Mouse (Mus musculus) CD8-positive naive resting alpha-beta T cell, adult 2 months (primary cell): ENCODE results near the gene Sh3d19.

ENCODE experiments used
- DNase-seq, 2 experiments: peaks; one replicate each; pipeline ENCODE4 v3.0.0; 2022; ENCODE audit warnings: low read depth in 2 of 2, low spot score in 2 of 2

Gene Sh3d19

DNA sequence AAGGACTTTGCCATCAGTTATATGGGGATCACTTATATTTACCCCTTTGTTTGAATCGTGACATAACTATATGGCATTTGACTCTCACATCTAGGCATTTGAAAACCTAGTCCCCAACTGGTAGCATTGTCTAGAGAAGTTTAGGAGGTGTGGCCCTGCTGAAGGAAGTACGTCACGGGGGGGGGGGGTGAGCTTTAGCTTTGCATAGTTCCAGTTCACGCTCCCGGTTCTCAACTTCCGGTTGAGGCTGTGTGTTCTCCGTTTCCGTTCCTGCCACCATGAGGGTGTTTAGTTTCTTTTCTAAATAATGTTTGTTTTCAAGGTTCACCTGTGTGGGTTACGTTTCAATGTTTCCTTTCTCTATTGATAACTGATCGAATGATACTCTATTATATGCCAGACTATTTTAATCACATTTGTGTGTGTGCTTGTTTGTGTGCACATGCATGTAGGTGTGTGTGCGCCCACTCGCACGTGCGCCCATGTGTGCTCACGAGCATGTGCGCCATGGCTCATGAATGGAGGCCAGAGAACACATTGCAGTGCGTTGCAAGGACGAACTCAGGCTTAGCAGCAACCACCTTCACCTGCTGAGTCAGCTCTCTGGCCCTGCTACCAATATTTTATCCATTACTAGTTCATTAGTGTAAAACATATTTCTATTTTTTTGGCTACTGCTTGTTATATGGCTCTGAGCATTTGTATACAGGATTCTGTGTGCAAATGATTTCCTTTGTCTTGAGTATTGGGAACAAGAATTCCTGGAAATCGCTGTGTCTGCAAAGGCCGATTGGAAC is 54.6 kb downstream of the Sh3d19 start:
- DNase-seq: no peak

DNA sequence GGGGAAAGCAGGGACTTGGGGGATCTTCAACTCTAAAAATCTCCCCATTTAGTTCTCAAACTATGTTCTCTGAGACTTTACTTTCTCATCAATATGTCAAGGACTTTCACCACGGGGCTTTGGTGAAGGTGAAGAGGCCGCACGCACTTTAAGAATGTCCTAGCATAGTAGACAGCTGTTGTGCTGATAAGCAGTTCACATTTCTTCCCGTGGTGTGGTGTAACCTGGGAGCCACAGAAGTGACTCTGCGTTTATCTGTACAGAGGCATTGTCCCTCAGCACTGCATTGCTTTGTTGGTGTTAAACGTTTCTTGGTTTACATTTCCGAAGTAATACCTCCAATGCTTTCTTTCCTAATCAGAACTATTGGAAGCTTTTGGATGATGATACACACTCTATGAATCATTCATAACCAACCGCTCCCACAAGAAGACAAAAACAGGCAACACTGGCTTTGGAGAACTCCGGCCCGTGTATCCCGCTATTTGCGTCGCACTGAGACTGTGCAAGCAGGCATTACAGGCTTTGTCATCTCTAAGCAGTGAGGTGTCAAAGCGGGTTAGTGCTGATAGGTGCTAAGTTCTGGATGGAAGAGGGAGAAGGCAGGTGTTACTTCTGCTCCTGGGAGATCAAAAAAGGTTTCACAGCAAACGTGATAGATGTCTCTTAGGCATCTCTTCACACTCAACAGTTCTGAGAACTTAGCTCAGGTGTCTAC is 57.9 kb downstream of the Sh3d19 start:
- no peak for DNase-seq

DNA sequence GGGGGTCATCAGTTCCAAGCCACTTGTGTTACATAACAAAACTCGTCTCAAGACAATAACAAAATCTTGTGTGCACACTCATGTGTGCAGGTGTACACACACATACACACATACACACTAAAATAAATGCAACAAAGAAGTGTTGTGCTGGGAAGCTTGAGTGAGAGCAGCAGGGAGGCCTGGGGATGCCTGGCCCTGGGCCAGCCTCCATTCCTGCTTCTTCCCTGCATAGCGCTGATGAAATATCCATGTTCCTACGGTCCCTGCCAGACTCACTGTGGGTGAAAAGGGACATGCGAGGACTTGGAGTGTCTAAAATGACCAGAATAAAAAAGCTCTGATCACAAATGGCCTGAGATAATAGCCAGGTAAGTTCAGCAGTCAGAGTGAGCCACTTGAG is 59.7 kb downstream of the Sh3d19 start:
- DNase-seq: no peak

DNA sequence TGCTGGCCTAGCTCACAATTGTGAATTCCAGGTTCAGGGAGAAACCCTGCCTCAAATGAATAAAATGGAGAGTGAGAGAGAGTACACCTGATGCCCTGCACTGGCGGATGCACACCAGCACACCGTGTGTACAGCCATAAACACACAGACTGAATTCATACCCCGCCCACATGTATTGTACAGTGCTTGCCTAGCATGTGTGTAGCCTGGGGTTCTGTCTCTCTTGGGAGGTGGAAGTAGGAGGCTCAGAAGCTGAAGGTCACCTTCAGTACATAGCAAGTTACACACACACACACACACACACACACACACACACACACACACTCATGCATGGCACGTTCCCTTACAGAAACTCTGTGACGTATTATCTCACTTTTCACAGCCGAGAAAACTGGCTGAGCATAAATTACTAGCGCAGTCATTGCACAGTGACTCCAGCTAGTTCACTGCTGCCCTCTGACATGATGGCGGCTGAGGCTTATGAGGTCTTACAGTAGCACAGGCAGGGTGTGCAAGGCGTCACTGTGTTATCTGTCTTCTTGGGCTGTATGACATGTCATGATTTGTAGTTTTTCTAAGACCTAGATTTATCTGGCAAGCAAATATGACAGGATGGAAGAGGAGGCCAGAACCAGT is 62.7 kb downstream of the Sh3d19 start:
- no peak for DNase-seq

DNA sequence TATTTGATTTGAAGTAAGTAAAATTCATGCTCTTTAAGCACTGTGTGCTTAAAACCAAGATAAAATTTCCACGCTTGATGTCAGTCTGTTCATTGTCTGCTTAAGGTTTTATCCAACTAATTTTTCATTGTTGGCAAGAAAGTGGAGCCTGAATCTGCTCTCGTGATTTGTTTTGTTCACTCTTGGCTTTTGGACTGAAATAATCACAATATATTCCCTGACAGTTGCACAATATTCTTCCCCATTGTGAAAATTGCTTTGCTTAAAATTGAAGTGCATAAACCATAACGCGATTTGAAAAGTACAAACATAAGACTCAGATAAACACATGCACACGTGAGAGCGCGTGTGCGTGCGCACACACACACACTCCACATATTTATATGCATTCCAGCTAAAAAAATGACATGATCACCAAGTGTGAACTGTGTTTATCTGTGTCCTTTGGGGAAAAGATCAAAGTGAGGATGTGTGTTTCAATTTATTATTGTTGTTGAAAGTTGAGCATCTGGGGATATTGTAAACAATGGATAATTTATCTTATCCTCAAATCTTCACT is 67.1 kb downstream of the Sh3d19 start:
- DNase-seq: no peak

DNA sequence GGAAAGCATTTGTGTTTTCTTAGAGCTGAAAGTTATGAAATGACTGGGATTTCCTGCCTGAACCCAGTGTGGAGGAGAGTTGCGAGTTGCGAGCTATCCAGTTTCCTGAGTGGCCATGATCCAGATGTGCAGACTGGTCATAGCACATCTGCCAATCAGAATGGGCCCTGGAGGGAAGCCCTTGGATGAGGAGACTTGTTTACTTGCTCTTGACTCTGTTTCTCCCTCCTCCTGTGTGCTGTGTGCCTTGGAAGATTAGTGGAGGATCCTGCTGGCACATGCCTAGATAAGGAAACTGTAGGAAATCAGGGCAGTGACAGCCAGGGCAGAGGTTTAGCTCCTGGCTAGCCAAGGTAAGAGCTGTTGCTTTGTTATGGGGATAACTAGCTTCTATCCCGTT is 67.7 kb downstream of the Sh3d19 start:
- DNase-seq: no peak

DNA sequence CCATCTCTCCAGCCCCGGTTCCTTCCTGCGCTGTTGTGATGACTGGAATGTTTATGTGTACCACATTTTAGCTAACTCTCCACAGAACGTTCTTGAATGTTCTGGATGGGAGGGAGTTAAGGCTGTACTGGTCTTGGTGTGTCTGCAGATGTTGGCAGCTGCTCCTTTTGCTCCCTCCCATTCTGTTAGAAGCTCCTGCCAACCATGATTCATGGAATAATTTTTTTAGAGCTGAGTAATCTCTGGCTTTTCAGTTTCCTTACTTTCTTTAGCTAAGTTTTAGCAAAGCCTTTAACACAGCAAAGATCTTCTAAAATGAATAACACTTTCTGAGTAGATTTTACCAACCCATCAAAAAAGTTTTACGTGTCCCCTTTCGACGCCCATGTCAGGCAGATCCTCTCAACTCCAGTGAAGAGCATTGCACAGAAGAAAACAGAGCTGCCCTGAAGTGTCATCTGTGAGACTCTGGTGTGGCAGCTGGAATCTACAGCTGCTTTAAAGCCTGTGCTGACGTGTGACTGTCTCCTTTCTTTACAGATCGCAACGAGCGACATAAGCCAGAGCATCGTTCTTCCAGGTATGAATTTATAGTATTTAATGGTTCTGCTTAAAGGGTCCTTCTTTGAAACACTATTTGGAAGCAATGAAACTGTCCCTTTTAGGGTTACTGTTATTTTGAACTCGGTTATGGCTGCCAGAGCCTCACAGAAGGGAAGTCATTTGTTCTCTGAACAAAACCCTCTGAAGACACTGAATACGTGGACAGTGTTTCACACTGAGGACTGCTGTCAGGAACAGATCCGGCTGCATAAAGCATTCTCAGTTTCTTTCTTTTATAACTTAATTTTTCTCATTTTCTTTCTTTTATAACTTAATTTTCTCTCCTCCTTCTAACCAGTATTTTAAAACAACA is 69.6 kb downstream of the Sh3d19 start:
- DNase-seq: no peak

DNA sequence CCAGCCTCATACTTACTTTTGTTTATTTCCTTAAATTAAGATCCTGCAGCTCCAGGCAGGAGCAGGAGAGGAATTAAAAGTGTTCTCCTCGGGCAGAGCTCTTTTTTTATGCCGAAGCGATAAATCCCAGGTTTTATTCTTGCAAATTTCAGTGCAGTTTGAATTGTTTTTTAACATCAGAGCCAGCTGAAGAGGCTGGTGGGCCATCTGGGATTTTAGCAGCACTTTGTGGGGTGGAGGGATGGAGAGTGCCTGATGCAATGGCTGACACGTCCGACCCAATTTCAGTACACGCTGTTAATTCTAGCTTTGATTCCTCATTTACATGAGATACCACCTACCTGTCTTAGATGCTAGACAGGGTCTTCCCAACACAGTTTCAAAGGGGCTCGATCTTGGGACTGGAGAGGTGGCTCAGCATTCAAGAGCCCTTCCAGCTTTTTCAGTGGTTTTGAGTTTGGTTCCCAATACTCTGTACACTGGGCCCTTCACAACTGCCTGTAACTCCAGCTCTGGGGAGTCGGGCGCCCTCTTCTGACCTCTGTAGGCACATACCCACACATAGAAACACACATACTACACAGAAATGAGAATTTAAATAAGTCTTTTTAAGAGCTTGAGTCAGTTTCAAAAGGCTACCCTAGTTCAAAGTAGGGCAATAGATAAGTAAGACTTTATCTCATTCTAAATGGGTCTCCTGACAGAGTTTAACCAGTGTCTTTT is 76.9 kb downstream of the Sh3d19 start:
- DNase-seq: no peak

DNA sequence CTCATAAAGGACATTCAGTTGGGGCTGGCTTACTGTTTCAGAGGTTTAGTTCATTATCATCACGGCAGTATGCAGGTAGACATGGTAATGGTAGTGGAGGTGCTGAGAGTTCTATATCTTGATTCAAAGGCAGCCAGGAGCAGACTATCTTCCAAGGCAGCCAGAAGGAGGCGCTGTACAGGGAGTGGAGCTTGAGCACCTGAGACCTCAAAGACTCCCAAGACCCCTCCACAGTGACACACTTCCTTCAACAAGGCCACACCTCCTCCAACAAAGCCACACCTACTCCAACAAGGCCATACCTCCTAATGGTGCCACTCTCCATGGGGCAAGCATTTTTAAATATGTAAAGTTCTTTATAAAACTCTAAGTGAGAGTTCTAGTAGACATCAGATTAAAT is 78.1 kb downstream of the Sh3d19 start:
- DNase-seq: no peak

DNA sequence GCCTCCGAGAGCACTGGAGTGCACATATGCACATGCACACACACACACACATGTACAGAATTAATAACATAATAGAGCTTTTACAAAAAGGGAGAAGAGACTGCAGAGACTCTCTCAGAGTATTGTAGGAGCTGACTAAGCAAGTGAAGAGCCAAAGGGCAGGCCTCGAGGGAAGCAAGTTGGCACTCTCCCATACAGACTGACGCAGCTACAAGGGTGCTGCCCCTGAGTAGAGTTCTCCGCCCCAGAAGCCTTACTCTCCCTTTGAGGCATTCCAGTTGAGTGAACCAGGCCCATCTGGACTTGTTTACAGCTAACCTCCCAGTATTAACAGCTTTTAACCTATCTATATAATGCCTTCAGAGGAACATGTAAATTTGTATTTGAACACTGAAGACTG is 85.8 kb downstream of the Sh3d19 start:
- no peak for DNase-seq

DNA sequence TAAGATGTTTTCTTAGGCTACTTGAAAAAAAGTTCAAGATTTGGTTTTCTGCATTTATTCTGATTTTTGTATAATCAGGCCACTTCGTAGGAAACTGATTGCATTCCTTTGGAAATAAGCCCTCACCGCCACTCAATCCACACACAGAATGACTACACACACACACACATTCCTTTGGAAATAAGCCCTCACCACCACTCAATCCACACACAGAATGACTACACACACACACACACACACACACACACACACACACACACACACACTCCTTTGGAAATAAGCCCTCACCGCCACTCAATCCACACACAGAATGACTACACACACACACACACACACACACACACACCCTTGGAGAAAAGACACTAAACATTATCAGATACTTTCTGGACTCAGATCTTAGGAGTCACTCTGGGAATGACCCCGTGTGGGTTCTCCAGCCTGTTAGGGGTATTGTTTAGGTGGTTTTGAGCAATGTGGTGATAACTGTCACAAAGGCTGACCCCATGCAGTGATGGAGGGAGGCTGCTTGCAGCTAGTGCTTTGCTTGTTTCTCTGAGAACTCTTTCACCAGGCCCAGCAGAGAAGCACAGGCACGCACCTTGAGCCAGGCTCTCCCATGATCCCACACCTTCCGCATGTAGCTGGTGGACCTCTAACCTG is 86.7 kb downstream of the Sh3d19 start:
- DNase-seq: no peak

DNA sequence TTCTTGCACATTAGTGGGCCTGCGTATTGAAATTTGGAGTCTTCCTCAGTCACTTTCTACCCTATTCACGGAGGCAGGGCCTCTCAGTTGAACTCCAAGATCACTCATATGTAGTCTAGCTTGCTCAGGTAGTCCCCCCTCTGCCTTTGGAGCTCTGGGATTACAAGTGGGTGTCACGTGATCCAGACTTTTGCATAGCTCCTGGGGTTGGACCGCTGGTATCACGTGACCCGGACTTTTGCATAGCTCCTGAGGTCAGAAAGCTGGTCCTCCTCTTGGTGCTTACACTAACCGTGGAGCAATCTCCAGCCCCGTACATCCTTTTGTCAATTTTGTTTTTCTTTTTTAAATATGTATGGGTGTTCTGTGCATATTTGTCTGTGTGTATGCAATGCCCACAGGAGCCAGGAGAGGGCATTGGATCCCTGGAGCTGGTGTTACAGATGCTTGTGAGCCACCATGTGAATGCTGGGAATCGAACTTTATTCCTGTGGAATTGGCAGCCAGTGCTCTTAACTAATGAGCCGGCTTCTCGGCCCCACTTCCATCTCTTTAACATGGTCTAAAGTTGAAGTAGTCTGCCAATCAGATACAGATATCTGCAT is 98.8 kb downstream of the Sh3d19 start:
- DNase-seq: no peak

DNA sequence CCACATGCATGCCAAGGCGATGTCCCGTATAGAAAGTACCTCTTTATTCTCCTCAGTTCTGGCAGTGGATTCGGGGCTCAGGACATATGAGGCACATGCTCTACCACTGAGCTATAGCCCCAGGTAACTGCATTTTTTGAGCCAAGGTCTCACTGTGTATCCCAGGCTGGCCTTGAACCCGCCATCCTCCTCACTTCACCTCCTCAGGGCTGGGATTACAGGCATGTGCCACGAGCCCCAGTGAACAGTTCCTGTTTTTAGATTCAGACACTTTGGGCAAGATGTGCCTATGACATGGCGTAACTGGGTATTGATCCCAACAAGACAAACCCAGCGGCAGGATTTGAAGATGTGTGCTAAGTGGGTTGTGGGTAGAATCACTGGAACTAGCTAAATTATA is 99.9 kb downstream of the Sh3d19 start:
- DNase-seq: no peak

DNA sequence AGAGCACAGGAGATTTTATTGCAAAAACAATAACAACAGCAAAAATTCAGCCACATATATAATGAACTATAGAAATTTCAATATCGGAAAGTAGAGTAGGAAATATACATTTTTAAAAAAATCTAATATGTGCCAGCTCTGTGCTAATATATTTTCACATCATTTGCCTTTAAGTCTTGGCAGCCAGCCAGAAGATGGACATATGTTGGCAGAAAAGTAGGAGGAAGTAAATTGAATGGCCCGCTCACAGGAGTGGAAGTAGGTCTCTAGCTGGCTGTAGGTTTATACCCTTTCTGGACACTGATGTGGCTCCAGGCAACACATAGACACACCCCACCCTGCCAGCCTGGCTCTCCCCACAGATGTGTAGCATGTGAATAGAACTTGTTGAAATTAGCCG is 101.2 kb downstream of the Sh3d19 start:
- no peak for DNase-seq

DNA sequence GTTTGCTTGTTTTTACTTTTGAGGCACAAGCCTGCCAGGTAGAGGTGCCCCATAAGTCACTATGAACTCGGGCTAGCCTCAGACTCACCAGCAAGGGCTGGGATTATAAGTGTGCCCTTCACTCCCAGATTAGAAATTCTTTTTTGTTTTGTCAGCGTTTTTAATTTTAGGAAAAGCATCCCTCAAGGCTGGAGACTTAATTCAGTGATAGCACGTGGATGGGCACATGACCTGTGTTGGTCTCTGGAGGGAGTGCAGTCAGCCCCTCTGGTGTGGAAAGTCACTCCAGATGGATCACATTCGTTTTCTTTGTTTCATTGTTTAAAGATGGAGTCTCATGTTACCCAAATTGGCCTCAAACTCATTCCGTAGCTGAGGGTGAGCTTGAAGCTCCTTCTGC is 102.0 kb downstream of the Sh3d19 start:
- no peak for DNase-seq

DNA sequence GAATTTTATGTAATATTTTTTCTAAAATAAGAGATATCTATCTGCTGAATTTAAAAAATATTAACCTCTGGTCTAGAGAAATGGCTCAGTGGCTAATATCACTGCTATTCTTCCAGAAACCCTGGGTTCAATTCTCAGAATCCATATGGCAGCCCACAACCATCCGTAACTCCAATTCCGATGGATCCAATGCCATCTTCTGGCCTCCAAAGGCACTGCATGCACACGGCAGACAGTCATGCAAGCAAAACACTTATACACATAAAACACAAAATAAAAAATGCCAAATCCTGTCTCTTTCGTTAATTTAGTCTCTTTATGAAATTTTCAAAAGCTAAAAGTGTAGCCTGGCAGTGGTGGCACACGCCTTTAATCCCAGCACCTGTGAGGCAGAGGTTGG is 104.7 kb downstream of the Sh3d19 start:
- no peak for DNase-seq

DNA sequence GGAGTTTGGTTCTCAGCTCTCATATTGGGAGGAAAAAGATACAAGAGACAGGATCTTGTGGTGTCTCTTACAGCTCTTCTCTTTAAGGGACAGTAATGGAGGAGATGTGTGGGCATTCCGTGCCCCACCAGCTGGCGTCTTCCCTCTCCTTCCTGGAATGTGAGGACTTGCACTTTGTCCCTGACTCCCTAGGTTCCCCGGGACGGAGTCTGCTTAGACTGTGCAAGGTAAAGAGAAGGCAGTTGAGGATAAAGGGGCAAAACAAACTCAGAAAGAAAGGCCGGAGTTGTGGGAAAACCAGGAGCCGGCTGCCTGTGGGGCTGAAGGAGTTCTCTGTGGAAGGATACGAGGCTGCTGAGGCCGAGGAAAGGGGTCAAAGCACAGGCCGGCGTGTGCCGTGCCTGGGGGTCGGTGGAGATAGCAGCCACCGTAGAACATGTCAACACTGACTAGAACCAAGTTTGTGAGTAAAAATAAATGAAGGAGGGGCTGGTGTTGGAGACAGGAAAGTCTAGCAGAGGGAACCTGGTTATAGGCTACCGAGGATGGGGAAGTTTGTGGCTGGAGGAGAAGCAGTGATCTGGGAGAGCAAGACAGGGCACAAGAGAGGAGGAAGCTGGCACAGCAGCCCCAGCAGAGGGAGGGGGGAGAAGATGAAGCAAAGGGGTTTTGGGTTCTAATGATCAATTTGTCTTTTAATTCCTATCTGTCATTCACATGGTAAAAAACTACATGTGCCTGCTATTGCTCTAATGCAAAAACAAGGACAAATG is 105.8 kb downstream of the Sh3d19 start:
- DNase-seq: no peak

DNA sequence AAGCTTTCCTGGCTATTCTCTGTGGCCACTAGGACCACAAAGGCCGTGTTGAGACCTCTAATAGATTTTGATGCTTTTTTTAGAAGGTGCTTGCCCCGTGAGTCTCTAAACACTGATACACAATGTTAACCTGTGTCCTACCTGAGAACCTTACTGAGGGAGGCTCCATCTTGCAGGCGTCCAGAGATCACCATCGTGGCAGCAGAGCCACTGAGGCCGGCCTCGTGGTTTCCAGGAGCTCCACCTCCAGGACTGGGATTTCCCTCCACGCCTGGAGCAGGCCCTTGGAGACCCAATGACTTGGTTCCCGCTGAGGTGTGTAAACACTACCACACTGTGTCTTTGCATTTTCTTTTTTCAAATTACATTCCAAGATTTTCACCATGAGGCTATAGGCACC is 112.1 kb downstream of the Sh3d19 start:
- DNase-seq: no peak

DNA sequence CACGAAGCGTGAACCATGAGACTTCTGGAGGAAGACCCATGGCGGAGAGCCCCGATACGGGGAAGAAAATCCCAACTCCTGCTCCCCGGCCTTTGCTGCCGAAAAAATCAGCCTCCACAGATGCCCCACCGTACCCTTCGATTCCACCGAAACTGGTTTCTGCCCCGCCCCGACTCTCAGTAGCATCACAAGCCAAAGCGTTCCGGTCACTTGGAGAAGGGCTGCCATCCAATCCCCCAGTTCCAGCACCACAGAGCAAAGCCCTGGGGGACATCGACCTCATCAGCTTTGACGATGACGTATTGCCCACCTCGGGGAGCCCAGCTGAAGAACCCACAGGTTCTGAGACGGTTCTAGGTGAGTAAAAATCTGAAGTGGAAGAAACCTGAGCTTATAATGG is 114.1 kb downstream of the Sh3d19 start:
- DNase-seq: no peak
